Mouse (Mus musculus): ENCODE results near the gene Klri2. TPM values are rescaled to one million over a fixed set of nuclear protein-coding genes. Genes with fewer than 3 reads are reported as not detected.

Klri2 gene
- polyA plus RNA-seq (2017; shearing (Covaris generic)): under 1 TPM in 1 of 2 experiments, not detected in 1; 0.14 TPM

GRCm38 (mm10) chr6:129740069-129740721 lies at the start of gene Klri2:
Klri2 (minus strand) TSS chr6:129740484.

GRCm38 (mm10) chr6:129784170-129784569 lies 43.9 kb upstream of the Klri2 start, which contains the start of gene Gm156:
Gm156 (minus strand) TSS chr6:129784270.

DNA sequence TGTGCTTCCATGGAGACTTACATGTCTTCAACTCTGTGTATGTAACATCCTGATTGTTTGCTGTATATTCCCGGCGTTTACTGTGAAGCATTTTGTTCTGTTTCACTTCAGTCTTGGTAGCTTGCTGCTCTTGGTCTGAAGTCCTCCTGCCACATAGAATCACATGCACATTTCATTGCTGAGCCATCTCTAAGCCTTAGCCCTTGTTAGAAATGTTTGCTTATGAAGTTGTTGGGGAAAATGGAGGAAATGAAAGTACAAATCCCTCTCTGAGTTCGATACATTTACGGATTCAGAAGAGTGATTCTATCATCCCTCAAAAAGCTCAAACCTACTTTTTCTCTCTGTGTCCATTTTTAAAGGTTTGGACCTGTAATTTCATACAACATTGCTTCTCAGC lies 23.3 kb downstream of the Klri2 start, which contains the start of gene Klri1:
TSS of gene Klri1 (minus strand) at position 101 of the 400 bp plus-strand sequence.

Other genes starting within 250 kb of the Klri2 start
- under 1 TPM in 1 of 2 experiments, not detected in 1; 0.49 TPM for gene Olr1, start 233.3 kb downstream of the Klri2 start, polyA plus RNA-seq (2017; shearing (Covaris generic))
- gene Tmem52b, start 227.9 kb downstream of the Klri2 start, polyA plus RNA-seq (2017; shearing (Covaris generic)): not detected
- 10 to 100 TPM in 1 of 2 experiments, 1 to 10 TPM in 1; 6.1 to 12.8 TPM for gene Gabarapl1, start 207.3 kb downstream of the Klri2 start, polyA plus RNA-seq (2017; shearing (Covaris generic))
- not detected for gene Klre1, start 162.6 kb downstream of the Klri2 start, polyA plus RNA-seq (2017; shearing (Covaris generic))
- gene Klrd1, start 148.7 kb downstream of the Klri2 start, polyA plus RNA-seq (2017; shearing (Covaris generic)): 1 to 10 TPM; 1.4 to 2.8 TPM
- gene Klrk1, start 116.6 kb downstream of the Klri2 start, polyA plus RNA-seq (2017; shearing (Covaris generic)): 1 to 10 TPM in 1 of 2 experiments, under 1 TPM in 1; 0.87 to 2.1 TPM
- gene Klrc3, start 97.1 kb downstream of the Klri2 start, polyA plus RNA-seq (2017; shearing (Covaris generic)): not detected
- gene Klrc2, start 79.8 kb downstream of the Klri2 start, polyA plus RNA-seq (2017; shearing (Covaris generic)): under 1 TPM; 0.42 to 0.72 TPM
- gene Klrc1, start 61.5 kb downstream of the Klri2 start, polyA plus RNA-seq (2017; shearing (Covaris generic)): 1 to 10 TPM in 1 of 2 experiments, under 1 TPM in 1; 0.52 to 1.2 TPM
- gene Klri1, start 23.4 kb downstream of the Klri2 start, polyA plus RNA-seq (2017; shearing (Covaris generic)): under 1 TPM in 1 of 2 experiments, not detected in 1; 0.34 TPM
- gene Gm156, start 43.8 kb upstream of the Klri2 start, polyA plus RNA-seq (2017; shearing (Covaris generic)): not detected
- not detected for gene Gm17631, start 122.2 kb upstream of the Klri2 start, polyA plus RNA-seq (2017; shearing (Covaris generic))
- under 1 TPM in 1 of 2 experiments, not detected in 1; 0.31 TPM for gene Klra17, start 136.2 kb upstream of the Klri2 start, polyA plus RNA-seq (2017; shearing (Covaris generic))
- not detected for gene Klra5, start 177.2 kb upstream of the Klri2 start, polyA plus RNA-seq (2017; shearing (Covaris generic))

All from activated CD4-positive, CD25-positive, alpha-beta regulatory T cell (primary cell).